Mouse (Mus musculus): ENCODE data around the gene Asf1b.

Gene Asf1b

GRCm38 (mm10) chr8:83955106-83955957 lies at the start of gene Asf1b, which contains the start of gene Gm10644:
Asf1b (plus strand) TSS chr8:83955507.
Gm10644 (minus strand) TSS chr8:83955205.
- peak; percentile 99 for DNase-seq (ENCODE audit: low spot score)

- no peak for DNase-seq (ENCODE audit: low spot score)
Measured at GRCm38 (mm10) chr8:83908583-83908982, 46.7 kb upstream of the Asf1b start.

- no peak for DNase-seq (ENCODE audit: low spot score)
Measured at GRCm38 (mm10) chr8:83909311-83909710, 46.0 kb upstream of the Asf1b start.

- peak; percentile 36 for DNase-seq (ENCODE audit: low spot score)
Measured at GRCm38 (mm10) chr8:83911809-83912731, 43.2 kb upstream of the Asf1b start.

- no peak for DNase-seq (ENCODE audit: low spot score)
Measured at GRCm38 (mm10) chr8:83914232-83914631, 41.1 kb upstream of the Asf1b start.

- no peak for DNase-seq (ENCODE audit: low spot score)
Measured at GRCm38 (mm10) chr8:83914860-83915259, 40.4 kb upstream of the Asf1b start.

- DNase-seq (ENCODE audit: low spot score): no peak
Measured at GRCm38 (mm10) chr8:83916015-83916414, 39.3 kb upstream of the Asf1b start.

- DNase-seq (ENCODE audit: low spot score): no peak
Measured at GRCm38 (mm10) chr8:83917566-83917965, 37.7 kb upstream of the Asf1b start.

GRCm38 (mm10) chr8:83921558-83921957 lies 33.7 kb upstream of the Asf1b start:
- DNase-seq (ENCODE audit: low spot score): peak; percentile 79

GRCm38 (mm10) chr8:83922727-83923126 lies 32.6 kb upstream of the Asf1b start:
- DNase-seq (ENCODE audit: low spot score): no peak

- DNase-seq (ENCODE audit: low spot score): no peak
Measured at GRCm38 (mm10) chr8:83924585-83924984, 30.7 kb upstream of the Asf1b start.

- DNase-seq (ENCODE audit: low spot score): no peak
Measured at GRCm38 (mm10) chr8:83926266-83926665, 29.0 kb upstream of the Asf1b start.

- no peak for DNase-seq (ENCODE audit: low spot score)
Measured at GRCm38 (mm10) chr8:83934222-83934621, 21.1 kb upstream of the Asf1b start.

- no peak for DNase-seq (ENCODE audit: low spot score)
Measured at GRCm38 (mm10) chr8:83934994-83935393, 20.3 kb upstream of the Asf1b start.

- DNase-seq (ENCODE audit: low spot score): no peak
Measured at GRCm38 (mm10) chr8:83935435-83935834, 19.9 kb upstream of the Asf1b start.

- no peak for DNase-seq (ENCODE audit: low spot score)
Measured at GRCm38 (mm10) chr8:83937645-83938044, 17.7 kb upstream of the Asf1b start.

- no peak for DNase-seq (ENCODE audit: low spot score)
Measured at GRCm38 (mm10) chr8:83938330-83938729, 17.0 kb upstream of the Asf1b start.

GRCm38 (mm10) chr8:83941066-83941677 lies 14.1 kb upstream of the Asf1b start:
- DNase-seq (ENCODE audit: low spot score): no peak

GRCm38 (mm10) chr8:83942446-83942845 lies 12.9 kb upstream of the Asf1b start:
- DNase-seq (ENCODE audit: low spot score): no peak

GRCm38 (mm10) chr8:83945540-83945939 lies 9.8 kb upstream of the Asf1b start:
- DNase-seq (ENCODE audit: low spot score): no peak

GRCm38 (mm10) chr8:83954749-83955105 lies 580 bp upstream of the Asf1b start:
- no peak for DNase-seq (ENCODE audit: low spot score)

- no peak for DNase-seq (ENCODE audit: low spot score)
Measured at GRCm38 (mm10) chr8:83955958-83956218, 581 bp downstream of the Asf1b start.

- no peak for DNase-seq (ENCODE audit: low spot score)
Measured at GRCm38 (mm10) chr8:83956789-83957188, 1.5 kb downstream of the Asf1b start.

Data from lung, postnatal 25 days (tissue).